Mouse (Mus musculus): ENCODE data around the gene Lix1l.

Lix1l gene

DNA sequence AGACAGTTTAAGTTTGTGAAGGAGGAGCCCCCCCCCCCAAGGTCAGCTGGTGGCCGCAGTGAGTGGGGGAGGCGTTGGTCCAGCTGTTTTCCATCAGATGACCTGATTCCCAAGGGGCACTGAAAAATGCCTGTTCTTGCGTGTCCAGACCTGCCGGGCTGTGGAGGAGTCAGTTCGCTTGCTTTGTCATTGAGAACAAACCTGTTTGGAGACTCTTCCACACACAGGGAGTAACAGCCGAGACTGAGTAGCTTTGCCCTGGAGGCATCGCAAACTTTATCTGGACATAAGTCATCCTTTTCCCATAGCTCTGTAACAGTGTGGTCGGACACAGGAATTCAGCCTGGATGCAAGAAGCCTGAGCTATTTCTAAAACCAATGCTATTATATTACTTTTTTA, 73.5 kb downstream of the Lix1l start:
- peak in 1 of 2 experiments; percentile 42 for DNase-seq (ENCODE audit: low spot score in 2 of 2)

- no peak for DNase-seq (ENCODE audit: low spot score in 2 of 2)
Observed at GRCm38 (mm10) chr3:96675171-96675570, 74.2 kb downstream of the Lix1l start.

GRCm38 (mm10) chr3:96675690-96676089, 74.7 kb downstream of the Lix1l start:
- no peak for DNase-seq (ENCODE audit: low spot score in 2 of 2)
